Mouse (Mus musculus) CH12.LX (cell line): Measurements from ENCODE around the gene Ppp1r13l. TPM values are rescaled to one million over a fixed set of nuclear protein-coding genes. Genes with fewer than 3 reads are reported as not detected.

ENCODE experiments used
- DNase-seq: peaks from one replicate; pipeline ENCODE4 v3.0.0-alpha.2; 2013; ENCODE audit errors: extremely low read depth
- H3K27ac ChIP-seq: 2 replicates; pipeline ENCODE4 v1.5.1; 2012; ENCODE audit warnings: low read depth, mild to moderate bottlenecking, control low read depth, moderate library complexity; ENCODE audit not compliant: insufficient read depth
- H3K27me3 ChIP-seq: replicated peaks from 2 replicates; pipeline ENCODE3; 2012; ENCODE audit warnings: inconsistent platforms
- H3K36me3 ChIP-seq, 2 experiments: replicated peaks in 1 of 2; 2 replicates each; pipeline versions ENCODE3 to v1.6.1; 2012; ENCODE audit warnings: inconsistent platforms in 1 of 2, low read length in 1 of 2, mild to moderate bottlenecking in 1 of 2, mixed read lengths in 1 of 2, moderate library complexity in 1 of 2; ENCODE audit not compliant: control insufficient read depth in 1 of 2, insufficient read depth in 1 of 2
- H3K4me1 ChIP-seq, 2 experiments: 2 replicates each; pipeline ENCODE4 v1.6.1; 2012; ENCODE audit warnings: inconsistent platforms in 1 of 2, moderate library complexity in 1 of 2; ENCODE audit not compliant: insufficient read depth in 2 of 2, control insufficient read depth in 1 of 2
- H3K4me2 ChIP-seq: 2 replicates; pipeline ENCODE4 v1.6.1; 2012; ENCODE audit warnings: low read depth, mild to moderate bottlenecking, control low read depth; ENCODE audit not compliant: poor library complexity, insufficient read depth, severe bottlenecking
- H3K4me3 ChIP-seq, 3 experiments: fragments of 150-350 bp in 1 of 3; sonication (generic) in 1 of 3; replicated peaks in 1 of 3; 2 replicates each; pipeline versions ENCODE3 to v1.5.1; 2011 to 2012; ENCODE audit warnings: low read depth in 2 of 3, low read length in 2 of 3, mild to moderate bottlenecking in 2 of 3, moderate library complexity in 2 of 3, control low read depth in 1 of 3, improper control_type of control experiment in 1 of 3, inconsistent platforms in 1 of 3, mixed read lengths in 1 of 3; ENCODE audit not compliant: poor library complexity in 1 of 3
- H3K79me2 ChIP-seq: replicated peaks from 2 replicates; pipeline ENCODE4 v1.6.1; 2012; ENCODE audit warnings: mild to moderate bottlenecking, moderate library complexity; ENCODE audit not compliant: control insufficient read depth, poor library complexity, insufficient read depth, severe bottlenecking; ENCODE audit errors: extremely low read depth
- H3K9ac ChIP-seq: 2 replicates; pipeline ENCODE4 v1.6.1; 2012; ENCODE audit warnings: low read depth, mild to moderate bottlenecking, control low read depth, moderate library complexity; ENCODE audit not compliant: insufficient read depth
- H3K9me3 ChIP-seq: replicated peaks from 2 replicates; pipeline ENCODE3; 2012; ENCODE audit warnings: low read length, inconsistent platforms, mixed read lengths
- BHLHE40 ChIP-seq: IDR thresholded peaks from 2 replicates; pipeline ENCODE4 v1.6.1; 2011; ENCODE audit warnings: mild to moderate bottlenecking, low read depth, low read length, improper control_type of control experiment
- CHD1 ChIP-seq: IDR thresholded peaks from 2 replicates; pipeline ENCODE4 v1.6.1; 2012; ENCODE audit warnings: low read depth, low read length, improper control_type of control experiment, inconsistent platforms
- ETS1 ChIP-seq: conservative IDR thresholded peaks from 2 replicates; pipeline ENCODE4 v1.6.1; 2012; ENCODE audit warnings: low read depth, mild to moderate bottlenecking, inconsistent platforms, low read length, improper control_type of control experiment, moderate library complexity
- JUN ChIP-seq: IDR thresholded peaks from 2 replicates; pipeline ENCODE4 v1.6.1; 2011; ENCODE audit warnings: low read depth, mild to moderate bottlenecking, low read length, improper control_type of control experiment, moderate library complexity; ENCODE audit not compliant: insufficient read depth
- MAZ ChIP-seq: IDR thresholded peaks from 2 replicates; pipeline ENCODE4 v1.6.1; 2012; ENCODE audit warnings: low read depth, mild to moderate bottlenecking, inconsistent platforms, low read length, improper control_type of control experiment, moderate library complexity
- MXI1 ChIP-seq: IDR thresholded peaks from 2 replicates; pipeline ENCODE4 v1.6.1; 2011; ENCODE audit warnings: mild to moderate bottlenecking, low read depth, low read length, improper control_type of control experiment
- PAX5 ChIP-seq: IDR thresholded peaks from 2 replicates; pipeline ENCODE4 v1.6.1; 2012; ENCODE audit warnings: low read length, inconsistent platforms, mixed read lengths
- RAD21 ChIP-seq: IDR thresholded peaks from 2 replicates; pipeline ENCODE4 v1.6.1; 2011; ENCODE audit warnings: low read depth, mild to moderate bottlenecking, low read length, improper control_type of control experiment, moderate library complexity
- SIN3A ChIP-seq: IDR thresholded peaks from 2 replicates; pipeline ENCODE4 v1.6.1; 2012; ENCODE audit warnings: low read length, improper control_type of control experiment, inconsistent platforms
- TBP ChIP-seq: conservative IDR thresholded peaks from 2 replicates; pipeline ENCODE4 v1.6.1; 2011; ENCODE audit warnings: low read depth, low read length, improper control_type of control experiment
- UBTF ChIP-seq: IDR thresholded peaks from 2 replicates; pipeline ENCODE4 v1.6.1; 2012; ENCODE audit warnings: low read depth, mild to moderate bottlenecking, inconsistent platforms, low read length, improper control_type of control experiment, moderate library complexity
- USF1 ChIP-seq: IDR thresholded peaks from 2 replicates; pipeline ENCODE4 v1.6.1; 2014; ENCODE audit warnings: low read depth, mild to moderate bottlenecking, inconsistent platforms, low read length, improper control_type of control experiment
- USF2 ChIP-seq: conservative IDR thresholded peaks from 2 replicates; pipeline ENCODE4 v1.6.1; 2011; ENCODE audit warnings: low read depth, low read length, improper control_type of control experiment
- ZC3H11A ChIP-seq: IDR thresholded peaks from 2 replicates; pipeline ENCODE4 v1.6.1; 2012; ENCODE audit warnings: low read depth, mild to moderate bottlenecking, inconsistent platforms, low read length, improper control_type of control experiment
- ZKSCAN1 ChIP-seq: IDR thresholded peaks from 2 replicates; pipeline ENCODE4 v1.6.1; 2012; ENCODE audit warnings: low read depth, inconsistent platforms, low read length, improper control_type of control experiment, borderline replicate concordance
- ZMIZ1 ChIP-seq: IDR thresholded peaks from 2 replicates; pipeline ENCODE4 v1.6.1; 2012; ENCODE audit warnings: low read depth, mild to moderate bottlenecking, inconsistent platforms, low read length, improper control_type of control experiment
- ZNF384 ChIP-seq: IDR thresholded peaks from 2 replicates; pipeline ENCODE4 v1.6.1; 2012; ENCODE audit warnings: low read depth, low read length, improper control_type of control experiment, inconsistent platforms
- dilution Hi-C: fragments of 300-500 bp; cut with MboI; formaldehyde crosslinking; loops from 2 replicates; pipeline ENCODE4 v1.14.3; 2020; ENCODE audit warnings: low sequenced_read_pairs; ENCODE audit not compliant: extremely low pct_unique_long_range_greater_than_20kb, extremely low pct_ligation_motif_present
- in situ Hi-C: fragments of 300-500 bp; cut with MboI; formaldehyde crosslinking; loops from 3 replicates; pipeline ENCODE4 v1.14.3; 2019; ENCODE audit warnings: low sequenced_read_pairs, low pct_ligation_motif_present, low pct_unique_long_range_greater_than_20kb, mixed read lengths
- polyA plus RNA-seq: library from polyadenylated mRNA; unstranded; fragments of >175 nt; gene quantifications from 2 replicates; pipeline ENCODE4 v1.2.1, GENCODE M21; 2012; ENCODE audit warnings: low read depth; ENCODE audit not compliant: insufficient read length
- total RNA-seq, 2 experiments: library from RNA; depleted of rRNA; stranded (reverse); fragments of 300-350 nt in 1 of 2; fragments of >200 nt in 1 of 2; gene quantifications; 2 replicates each; pipeline ENCODE4 v1.2.3; 2012 to 2014

Gene Ppp1r13l
- total and polyA plus RNA-seq, 3 experiments = 0.11 to 1.3 (median 0.68) TPM

GRCm38 (mm10) chr7:19318201-19318600 is 41.3 kb upstream of the Ppp1r13l start:
- H3K27ac ChIP-seq = no peak overlapping the region
- H3K27me3 ChIP-seq = peaks cover 93% of the 10 kb centered on the region
- no peak overlapping the region for H3K4me2 ChIP-seq
- peaks cover 7% of the 10 kb centered on the region for H3K9me3 ChIP-seq
- no peak for TF ChIP-seq CHD1
- TF ChIP-seq RAD21 = no peak
- no peak for TF ChIP-seq BHLHE40
- TF ChIP-seq ZMIZ1 = no peak
- TF ChIP-seq USF1 = no peak
- TF ChIP-seq TBP = no peak
- TF ChIP-seq PAX5 = no peak
- TF ChIP-seq ZNF384 = no peak
- no peak for TF ChIP-seq ETS1
- TF ChIP-seq SIN3A = no peak
- no peak for TF ChIP-seq ZC3H11A
- TF ChIP-seq MAZ = no peak
- TF ChIP-seq MXI1 = no peak
- no peak for TF ChIP-seq USF2
- TF ChIP-seq UBTF = no peak
- no peak for TF ChIP-seq JUN
- TF ChIP-seq, all 38 proteins: peak for 0
- no peak for DNase-seq
- no peak overlapping the region for H3K9ac ChIP-seq
- in situ Hi-C loops (no loop called here), dilution Hi-C loops (no loop called here)
- no peak overlapping the region for H3K4me3 ChIP-seq
- no peaks in the 10 kb centered on the region for H3K36me3 ChIP-seq
- no peaks in the 10 kb centered on the region for H3K79me2 ChIP-seq
- H3K4me1 ChIP-seq = peaks cover 15 to 48% of the 10 kb centered on the region in 2 experiments

- peaks cover 15 to 48% of the 10 kb centered on the region in 2 experiments for H3K4me1 ChIP-seq
- no peak for TF ChIP-seq ZKSCAN1
- H3K4me3 ChIP-seq = no peak overlapping the region
- H3K9ac ChIP-seq = no peak overlapping the region
- dilution Hi-C loops = no loop called here
- no peaks in the 10 kb centered on the region for H3K36me3 ChIP-seq
- H3K27ac ChIP-seq = no peak overlapping the region
- peak overlapping the region; percentile 22; the same call in 1 of the 2 replicates for H3K4me2 ChIP-seq
- in situ Hi-C loops = no loop called here
- DNase-seq = no peak
- peaks cover 7% of the 10 kb centered on the region for H3K9me3 ChIP-seq
- peaks cover 93% of the 10 kb centered on the region for H3K27me3 ChIP-seq
- H3K79me2 ChIP-seq = no peaks in the 10 kb centered on the region
Observed at GRCm38 (mm10) chr7:19318676-19319075, 40.9 kb upstream of the Ppp1r13l start.
